8 mouse cellular contexts compared by ENCODE assay signal in genomic region chr15:80258240-80259170, GRCm38 (mm10). TPM values are rescaled to one million over a fixed set of nuclear protein-coding genes. Genes with fewer than 3 reads are reported as not detected.
DNase-seq lines count a peak whose midpoint lies in the region; ATAC-seq and TF ChIP-seq lines count a peak whose summit lies in the region.

No protein-coding gene starts in this region.

- H3K27me3 ChIP-seq in heart, embryonic 12.5 days (replicated peaks): no peaks in the 10 kb centered on the region
- no peaks in the 10 kb centered on the region for H3K27me3 ChIP-seq in liver, embryonic 12.5 days (replicated peaks)
- H3K27me3 ChIP-seq in thymus, adult 2 months (ENCODE audit: control insufficient read depth, insufficient read depth, low read length): no peaks in the 10 kb centered on the region

- H3K4me3 ChIP-seq in lung, adult 2 months (replicated peaks; ENCODE audit: extremely low read depth, low read depth, low read length): no peak overlapping the region
- H3K4me3 ChIP-seq in bone marrow macrophage, adult 2 months (ENCODE audit: insufficient read depth, low read length): no peak overlapping the region
- H3K4me3 ChIP-seq in heart, embryonic 12.5 days: 0 out of 2 replicates have a peak overlapping the region, but pooled peaks have one; percentile 94
- H3K4me3 ChIP-seq in liver, embryonic 12.5 days: peak overlapping the region; percentile 98
- H3K4me3 ChIP-seq in thymus, adult 2 months (ENCODE audit: control insufficient read depth, insufficient read depth, low read length): no peak overlapping the region

- DNase-seq in lung, adult 2 months: no peak
- no peak for DNase-seq in lung, postnatal 14 days
- peak; percentile 61 to 68 for DNase-seq in spleen, postnatal 36 days (ENCODE audit: low spot score in 2 of 2)
- no peak for DNase-seq in urinary bladder, postnatal 36 days (ENCODE audit: low spot score in 2 of 2)
- no peak for DNase-seq in thymus, adult 2 months

- peak; percentile 63 for ATAC-seq in heart, embryonic 12.5 days (ENCODE audit: insufficient number of reproducible peaks, low FRiP score)
- peak; percentile 79 for ATAC-seq in liver, embryonic 12.5 days

- TF ChIP-seq POLR2A in lung, adult 2 months (IDR thresholded peaks at IDR 0.05; ENCODE audit: borderline replicate concordance, extremely low read depth, low read depth, low read length): peak; percentile 33; the same call in 1 of the 2 replicates
- no peak for TF ChIP-seq POLR2A in bone marrow macrophage, adult 2 months (IDR thresholded peaks at IDR 0.05; ENCODE audit: borderline replicate concordance, low read depth, low read length)
- no peak for TF ChIP-seq POLR2A in thymus, adult 2 months (IDR thresholded peaks at IDR 0.05; ENCODE audit: control insufficient read depth, extremely low read depth, insufficient read depth, low read length, poor library complexity)

- no peaks in the 10 kb centered on the region for H3K9me3 ChIP-seq in heart, embryonic 12.5 days (replicated peaks)
- no peaks in the 10 kb centered on the region for H3K9me3 ChIP-seq in liver, embryonic 12.5 days (replicated peaks)

- peaks cover 40% of the 10 kb centered on the region for H3K36me3 ChIP-seq in heart, embryonic 12.5 days
- peaks cover 73% of the 10 kb centered on the region for H3K36me3 ChIP-seq in liver, embryonic 12.5 days
- peaks cover 17% of the 10 kb centered on the region for H3K36me3 ChIP-seq in thymus, adult 2 months (ENCODE audit: control insufficient read depth, insufficient read depth, low read length)

- H3K4me2 ChIP-seq in heart, embryonic 12.5 days: peak overlapping the region; percentile 95
- peak overlapping the region; percentile 85 for H3K4me2 ChIP-seq in liver, embryonic 12.5 days

- 0 out of 2 replicates have a peak overlapping the region, but pooled peaks have one; percentile 8 for H3K27ac ChIP-seq in bone marrow macrophage, adult 2 months (ENCODE audit: insufficient read depth, low read depth, low read length)
- peak overlapping the region; percentile 99 for H3K27ac ChIP-seq in heart, embryonic 12.5 days (ENCODE audit: poor library complexity, severe bottlenecking)
- peak overlapping the region; percentile 99 for H3K27ac ChIP-seq in liver, embryonic 12.5 days
- no peak overlapping the region for H3K27ac ChIP-seq in thymus, adult 2 months (ENCODE audit: control insufficient read depth, insufficient read depth, low read length)

- H3K4me1 ChIP-seq in lung, adult 2 months (ENCODE audit: control insufficient read depth, insufficient read depth, low read length): peaks cover 18% of the 10 kb centered on the region
- peaks cover 14% of the 10 kb centered on the region for H3K4me1 ChIP-seq in bone marrow macrophage, adult 2 months (ENCODE audit: control insufficient read depth, insufficient read depth, low read length)
- H3K4me1 ChIP-seq in heart, embryonic 12.5 days (replicated peaks): peaks cover 48% of the 10 kb centered on the region
- H3K4me1 ChIP-seq in liver, embryonic 12.5 days: peaks cover 77% of the 10 kb centered on the region
- peaks cover 23% of the 10 kb centered on the region for H3K4me1 ChIP-seq in thymus, adult 2 months (replicated peaks; ENCODE audit: control insufficient read depth, insufficient read depth, low read length)

- 0 out of 2 replicates have a peak overlapping the region, but pooled peaks have one; percentile 25 for H3K9ac ChIP-seq in heart, embryonic 12.5 days
- peak overlapping the region; percentile 100 for H3K9ac ChIP-seq in liver, embryonic 12.5 days

- no peak for TF ChIP-seq CTCF in lung, adult 2 months (IDR thresholded peaks at IDR 0.05; ENCODE audit: insufficient read depth, low read length)
- TF ChIP-seq CTCF in bone marrow macrophage, adult 2 months (IDR thresholded peaks at IDR 0.05; ENCODE audit: low read depth, low read length): no peak
- no peak for TF ChIP-seq CTCF in thymus, adult 2 months (IDR thresholded peaks at IDR 0.05; ENCODE audit: borderline replicate concordance, control insufficient read depth, extremely low read depth, insufficient read depth, low read length, poor library complexity)

- 52% methylated on average over 11 of the region's 11 CpGs for WGBS in lung, adult 2 months
- 50% methylated on average over 11 of the region's 11 CpGs for WGBS in heart, embryonic 12.5 days
- WGBS in liver, embryonic 12.5 days (ENCODE audit: insufficient replicate concordance): 35% methylated on average over 11 of the region's 11 CpGs
- 89% methylated on average over 11 of the region's 11 CpGs for WGBS in thymus, adult 2 months

RNA-seq across cellular contexts. Expression of gene Atf4, which starts 3.5 kb away (rescaled TPM):
- polyA plus RNA-seq in lung, adult 2 months (2012; rRNA removed): 142 and 154 TPM in 2 replicates
- 122 and 133 TPM in 2 replicates for polyA plus RNA-seq in bone marrow macrophage, adult 2 months (2012; ENCODE audit: insufficient read depth, insufficient read length, missing spikeins)
- 76.4 and 79.9 TPM in 2 replicates for polyA plus RNA-seq in heart, embryonic 12.5 days (2016; fragmentation: Nextera tagmentation; extraction: Ambion mirVana)
- 141 and 145 TPM in 2 replicates for polyA plus RNA-seq in liver, embryonic 12.5 days (2016; fragmentation: Nextera tagmentation; extraction: Ambion mirVana)
- 169 and 179 TPM in 2 replicates for polyA plus RNA-seq in thymus, adult 2 months (2012; rRNA removed)

RNA-seq across cellular contexts. Expression of gene Rps19bp1, which starts 5.6 kb away (rescaled TPM):
- 14.4 and 15.6 TPM in 2 replicates for polyA plus RNA-seq in lung, adult 2 months (2012; rRNA removed)
- 18.6 and 26.0 TPM in 2 replicates for polyA plus RNA-seq in bone marrow macrophage, adult 2 months (2012; ENCODE audit: insufficient read depth, insufficient read length, missing spikeins)
- polyA plus RNA-seq in heart, embryonic 12.5 days (2016; fragmentation: Nextera tagmentation; extraction: Ambion mirVana): 37.9 and 42.4 TPM in 2 replicates
- polyA plus RNA-seq in liver, embryonic 12.5 days (2016; fragmentation: Nextera tagmentation; extraction: Ambion mirVana): 46.8 and 47.0 TPM in 2 replicates
- 22.5 and 25.0 TPM in 2 replicates for polyA plus RNA-seq in thymus, adult 2 months (2012; rRNA removed)

RNA-seq across cellular contexts. Expression of gene AC140267.1, which starts 22.9 kb away (rescaled TPM):
- not detected in 2 replicates for polyA plus RNA-seq in lung, adult 2 months (2012; rRNA removed)
- polyA plus RNA-seq in bone marrow macrophage, adult 2 months (2012; ENCODE audit: insufficient read depth, insufficient read length, missing spikeins): not detected in 2 replicates
- polyA plus RNA-seq in heart, embryonic 12.5 days (2016; fragmentation: Nextera tagmentation; extraction: Ambion mirVana): 4.0 TPM in 1 of 2 replicates, not detected in the other
- not detected in 2 replicates for polyA plus RNA-seq in liver, embryonic 12.5 days (2016; fragmentation: Nextera tagmentation; extraction: Ambion mirVana)
- polyA plus RNA-seq in thymus, adult 2 months (2012; rRNA removed): not detected in 2 replicates

RNA-seq across cellular contexts. Expression of gene Mief1, which starts 24.7 kb away (rescaled TPM):
- 10.7 and 14.6 TPM in 2 replicates for polyA plus RNA-seq in lung, adult 2 months (2012; rRNA removed)
- polyA plus RNA-seq in bone marrow macrophage, adult 2 months (2012; ENCODE audit: insufficient read depth, insufficient read length, missing spikeins): 19.7 and 22.2 TPM in 2 replicates
- polyA plus RNA-seq in heart, embryonic 12.5 days (2016; fragmentation: Nextera tagmentation; extraction: Ambion mirVana): 31.4 and 33.2 TPM in 2 replicates
- polyA plus RNA-seq in liver, embryonic 12.5 days (2016; fragmentation: Nextera tagmentation; extraction: Ambion mirVana): 29.1 and 30.1 TPM in 2 replicates
- polyA plus RNA-seq in thymus, adult 2 months (2012; rRNA removed): 32.7 and 36.3 TPM in 2 replicates

RNA-seq across cellular contexts. Expression of gene Cacna1i, which starts 28.5 kb away (rescaled TPM):
- 0.80 and 1.2 TPM in 2 replicates for polyA plus RNA-seq in lung, adult 2 months (2012; rRNA removed)
- polyA plus RNA-seq in bone marrow macrophage, adult 2 months (2012; ENCODE audit: insufficient read depth, insufficient read length, missing spikeins): 0.13 TPM in 1 of 2 replicates, not detected in the other
- not detected in 2 replicates for polyA plus RNA-seq in heart, embryonic 12.5 days (2016; fragmentation: Nextera tagmentation; extraction: Ambion mirVana)
- polyA plus RNA-seq in liver, embryonic 12.5 days (2016; fragmentation: Nextera tagmentation; extraction: Ambion mirVana): 0.02 and 0.37 TPM in 2 replicates
- 0.30 and 0.42 TPM in 2 replicates for polyA plus RNA-seq in thymus, adult 2 months (2012; rRNA removed)

Comparison
In these comparisons a context has a peak if more than half of its experiments do, and no peak if none do; other contexts are left out.
1. DNase-seq: peak in spleen, postnatal 36 days (2 of 2); none in lung, adult 2 months (single experiment), lung, postnatal 14 days (single experiment), urinary bladder, postnatal 36 days (0 of 2) and thymus, adult 2 months (single experiment).
2. H3K4me3 ChIP-seq: peak in heart, embryonic 12.5 days (single experiment) and liver, embryonic 12.5 days (single experiment); none in lung, adult 2 months (single experiment), bone marrow macrophage, adult 2 months (single experiment) and thymus, adult 2 months (single experiment).